Mouse (Mus musculus) cerebellum, postnatal 36 days (tissue): ENCODE measurements around the gene Sf3a1.
"Not testable (repeated sequence)": the region's sequence is repeated elsewhere in the genome, so short reads cannot be mapped to it uniquely, and the experiment has no call there.

Source experiments
- DNase-seq, 2 experiments: peaks; one replicate each; pipeline ENCODE4 v3.0.0; 2021 to 2022; ENCODE audit warnings: mixed read lengths in 2 of 2

The Sf3a1 gene

DNA sequence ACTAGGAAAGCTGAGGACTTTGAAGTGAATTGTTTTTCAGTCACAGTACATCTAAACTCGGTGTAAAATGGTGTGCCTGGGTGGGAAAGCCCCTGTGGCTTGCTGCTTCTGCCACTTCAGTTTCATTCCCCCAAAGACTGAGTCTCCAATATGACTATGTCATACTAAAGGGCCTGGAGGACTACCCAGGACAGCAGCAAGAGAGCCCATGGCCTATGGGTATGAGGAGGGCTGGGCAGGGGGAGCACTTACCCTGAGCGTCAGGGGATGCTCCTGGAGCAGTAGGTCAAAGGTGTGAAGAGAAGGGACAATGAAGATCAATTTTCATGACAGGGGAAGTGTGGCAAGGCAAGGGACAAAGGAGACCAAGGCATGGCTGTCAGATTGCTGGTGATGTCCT is 21.2 kb upstream of the Sf3a1 start:
- DNase-seq: no peak

DNA sequence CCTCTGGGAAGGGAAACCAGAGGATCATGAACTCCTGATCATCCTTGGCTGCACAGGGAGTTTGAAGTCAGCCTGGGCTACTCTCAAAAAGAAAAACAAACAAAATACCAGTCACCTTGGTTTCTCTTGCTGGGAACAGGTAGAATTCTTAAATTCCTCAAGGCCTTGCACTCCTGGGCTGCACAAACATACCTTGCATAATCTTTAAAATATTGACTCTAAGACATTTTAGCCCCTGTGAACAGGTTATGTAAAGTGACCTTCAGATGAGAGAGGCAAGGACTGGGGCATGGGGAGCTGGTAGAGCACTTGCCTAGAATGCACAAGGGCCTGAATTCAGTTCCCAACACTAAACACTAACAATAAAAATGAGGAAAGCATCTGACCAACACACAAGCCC is 18.6 kb upstream of the Sf3a1 start:
- no peak for DNase-seq

- DNase-seq: no peak
Measured at GRCm38 (mm10) chr11:4142352-4142751, 17.8 kb upstream of the Sf3a1 start.

DNA sequence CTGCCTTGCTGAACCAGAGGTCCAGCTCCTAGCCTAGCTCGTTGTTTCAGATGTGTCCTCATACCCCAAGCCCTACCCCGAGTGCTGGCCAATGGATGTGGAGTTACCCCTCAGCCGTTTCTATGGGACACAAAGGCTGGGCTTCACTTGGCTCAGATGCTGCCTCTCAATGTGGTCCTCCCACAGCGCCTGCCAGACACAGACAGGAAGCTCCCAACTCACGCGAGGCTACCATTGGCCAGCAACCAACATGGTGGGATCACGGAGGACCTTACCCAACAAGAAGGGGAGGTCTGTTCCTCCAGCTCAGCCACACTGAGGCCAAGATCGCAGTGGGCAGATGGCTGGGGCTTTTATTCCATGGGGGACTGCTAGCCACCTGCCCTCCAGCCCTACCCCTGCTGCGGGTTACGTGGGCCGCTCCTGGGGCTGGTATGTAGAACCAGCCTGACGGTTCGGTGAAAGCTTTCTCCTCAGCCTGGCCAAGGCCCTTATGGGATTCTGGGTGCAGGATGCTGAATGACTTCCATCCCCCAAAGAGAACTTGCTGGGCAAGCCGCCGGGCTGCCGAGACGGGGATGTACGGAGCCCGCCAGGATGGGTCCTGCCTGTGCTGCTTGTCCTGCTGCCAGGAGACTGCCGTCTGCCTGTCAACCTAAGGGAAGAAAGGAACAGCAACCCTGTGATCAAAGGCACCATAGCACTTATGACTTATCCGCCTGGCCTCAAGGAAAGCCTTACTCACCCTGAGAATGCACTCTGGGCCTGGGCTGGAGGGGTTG is 16.7 kb upstream of the Sf3a1 start:
- DNase-seq: no peak

GRCm38 (mm10) chr11:4146381-4146780 is 13.8 kb upstream of the Sf3a1 start:
- no peak for DNase-seq

DNA sequence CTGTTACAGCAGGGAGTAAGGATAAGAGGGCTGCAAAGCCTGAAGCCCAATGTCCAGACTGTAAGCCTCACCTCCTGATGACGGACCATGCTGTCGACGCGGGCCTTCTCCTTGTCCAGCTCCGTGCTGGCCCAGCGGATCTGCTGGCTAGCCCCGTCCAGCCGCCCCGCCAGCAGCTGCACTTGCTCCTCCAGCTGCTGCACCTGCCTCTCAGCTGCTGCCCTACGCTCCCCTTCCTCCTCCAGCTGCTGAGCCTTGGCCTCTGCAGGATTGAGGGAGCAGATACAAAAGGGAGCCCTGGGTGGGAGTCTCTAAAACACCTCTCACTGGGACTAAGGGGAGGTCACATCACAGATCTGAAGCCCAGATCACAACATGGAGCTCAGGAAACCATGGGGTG is 13.1 kb upstream of the Sf3a1 start:
- DNase-seq: no peak

DNA sequence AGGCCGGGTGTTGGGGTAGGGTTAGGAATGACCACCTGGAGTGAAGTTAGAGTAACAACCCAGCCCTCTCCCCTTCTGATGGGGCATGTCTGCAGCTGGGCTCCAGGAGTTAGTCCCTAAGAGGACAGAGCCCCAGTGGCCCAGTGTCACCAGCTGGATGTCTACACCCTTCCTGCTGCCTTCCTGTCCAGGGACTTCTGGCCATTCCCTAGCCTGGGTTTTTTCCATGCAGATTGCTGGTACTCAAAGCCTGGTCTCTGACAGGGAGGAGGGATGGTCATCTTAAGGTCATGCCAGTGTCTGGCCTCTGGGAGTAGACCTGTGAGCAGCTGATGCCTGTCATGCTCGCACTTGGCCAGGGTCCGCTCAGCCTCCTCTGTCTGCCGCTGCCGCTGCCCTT is 12.0 kb upstream of the Sf3a1 start:
- no peak for DNase-seq

GRCm38 (mm10) chr11:4148536-4149156 is 11.5 kb upstream of the Sf3a1 start:
- DNase-seq: no peak

- no peak for DNase-seq
Measured at GRCm38 (mm10) chr11:4149886-4150285, 10.3 kb upstream of the Sf3a1 start.

DNA sequence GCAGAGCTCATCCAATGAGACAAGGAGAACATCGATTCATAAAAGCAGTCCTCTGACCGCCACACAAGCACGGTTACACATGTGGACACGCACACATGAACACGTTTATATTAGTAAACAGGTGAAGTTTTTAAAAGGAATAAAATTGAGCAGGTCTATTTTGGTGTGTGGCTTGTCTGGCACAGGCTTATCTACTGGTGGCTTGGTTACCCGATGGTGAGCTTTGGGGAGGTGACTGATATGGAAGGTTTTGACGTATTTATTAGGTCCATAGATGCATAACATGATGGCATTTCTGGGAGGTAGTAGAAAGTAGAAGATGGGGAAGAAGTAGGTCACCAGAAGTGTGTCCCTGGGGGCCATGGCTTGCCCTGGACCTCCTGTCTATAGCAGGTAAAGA is 6.5 kb upstream of the Sf3a1 start:
- DNase-seq: no peak

- DNase-seq: no peak
Measured at GRCm38 (mm10) chr11:4155641-4156040, 4.5 kb upstream of the Sf3a1 start.

DNA sequence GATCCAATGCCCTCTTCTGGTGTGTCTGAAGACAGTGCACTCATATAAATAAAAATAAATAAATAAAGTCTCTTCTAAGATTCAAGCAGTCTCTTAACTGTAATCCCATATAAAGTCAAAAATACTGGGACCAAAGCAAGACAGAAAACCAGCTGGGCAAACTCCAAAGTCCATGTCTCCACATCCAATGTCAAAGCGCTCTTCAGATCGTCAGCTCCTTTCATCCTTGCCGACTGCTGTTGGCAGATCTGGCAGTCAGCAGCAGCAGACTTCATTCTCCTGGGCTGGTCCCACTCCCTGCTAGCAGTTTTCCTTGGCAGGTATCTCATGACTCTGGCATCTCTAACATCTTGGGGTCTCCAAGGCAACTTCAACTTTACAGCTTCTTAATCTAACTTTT is 1.5 kb upstream of the Sf3a1 start:
- no peak for DNase-seq

DNA sequence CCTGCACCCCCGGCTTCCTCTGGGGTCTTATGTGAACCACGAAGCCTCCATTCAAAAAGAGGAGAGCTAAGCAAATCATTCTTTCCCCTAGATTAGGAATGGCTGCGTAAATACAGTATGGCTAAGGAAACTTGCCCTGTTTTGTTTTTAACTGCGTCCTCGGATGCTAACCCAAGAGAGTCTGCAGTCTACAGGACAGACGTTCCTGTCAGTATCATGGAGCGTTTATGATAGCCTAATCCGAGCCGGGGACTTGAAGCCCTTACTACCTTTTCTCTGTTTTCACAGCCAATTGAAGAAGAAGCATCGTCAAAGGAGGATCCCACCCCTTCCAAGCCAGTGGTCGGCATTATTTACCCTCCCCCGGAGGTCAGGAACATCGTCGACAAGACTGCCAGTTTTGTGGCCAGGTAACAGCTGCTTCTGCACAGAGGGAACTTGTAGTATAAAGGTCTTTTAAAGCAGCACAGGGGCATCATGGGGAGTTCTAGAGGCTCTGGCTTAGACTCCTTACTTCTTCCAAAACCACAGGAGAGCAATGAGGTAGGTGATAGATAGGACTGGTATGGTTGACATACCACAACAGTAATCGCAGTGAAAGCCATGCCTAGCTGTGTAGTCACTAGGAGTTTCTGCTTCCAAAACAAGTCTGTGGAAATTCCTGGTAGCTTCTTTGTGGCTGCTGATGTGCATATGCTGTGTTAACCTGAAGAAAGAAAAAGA is 769 bp downstream of the Sf3a1 start:
- DNase-seq: no peak

GRCm38 (mm10) chr11:4164701-4165100 is 4.6 kb downstream of the Sf3a1 start:
- DNase-seq: no peak

GRCm38 (mm10) chr11:4166467-4167090 is 6.4 kb downstream of the Sf3a1 start:
- DNase-seq: no peak

- peak in 1 of 2 experiments; percentile 26 for DNase-seq
Measured at GRCm38 (mm10) chr11:4174586-4174985, 14.4 kb downstream of the Sf3a1 start.

GRCm38 (mm10) chr11:4177716-4178115 is 17.6 kb downstream of the Sf3a1 start:
- DNase-seq: no peak

DNA sequence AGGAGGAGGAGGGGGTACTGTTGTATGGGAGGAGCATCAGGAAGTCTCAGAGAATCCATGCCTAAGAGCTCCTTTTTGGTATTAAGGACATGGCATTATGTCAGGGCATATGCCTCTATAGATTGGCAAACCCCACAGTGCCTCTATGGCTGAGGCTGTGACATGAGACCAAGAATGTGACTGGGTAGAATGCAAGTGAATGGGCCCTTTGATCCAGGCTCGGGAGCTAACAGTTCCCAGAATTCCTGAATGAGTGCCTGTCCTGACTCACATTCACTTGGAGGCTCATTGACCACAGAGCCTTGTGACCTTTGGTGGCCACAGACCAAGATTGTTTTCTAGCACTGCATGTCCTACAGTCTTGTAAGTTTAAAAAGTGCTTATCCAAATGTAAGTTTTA is 21.9 kb downstream of the Sf3a1 start:
- DNase-seq: no peak

- DNase-seq: no peak
Measured at GRCm38 (mm10) chr11:4183511-4183910, 23.4 kb downstream of the Sf3a1 start.

GRCm38 (mm10) chr11:4184251-4184952 is 24.3 kb downstream of the Sf3a1 start:
- no peak for DNase-seq

DNA sequence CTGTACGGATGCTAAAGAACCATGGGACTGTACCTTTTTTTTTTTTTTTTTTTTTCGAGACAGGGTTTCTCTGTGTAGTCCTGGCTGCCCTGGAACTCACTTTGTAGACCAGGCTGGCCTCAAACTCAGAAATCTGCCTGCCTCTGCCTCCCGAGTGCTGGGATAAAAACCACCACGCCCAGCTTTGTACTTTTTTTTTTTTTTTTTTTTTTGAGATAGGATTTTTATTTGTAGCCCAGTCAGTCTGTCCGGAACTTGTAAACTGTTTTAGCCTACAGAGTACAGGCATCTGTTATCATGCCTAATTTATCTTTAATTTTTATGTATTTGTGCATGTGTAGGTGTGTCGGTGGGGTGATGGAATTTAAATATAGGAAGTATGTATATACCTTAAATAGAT is 25.3 kb downstream of the Sf3a1 start:
- not testable (repeated sequence) for DNase-seq

DNA sequence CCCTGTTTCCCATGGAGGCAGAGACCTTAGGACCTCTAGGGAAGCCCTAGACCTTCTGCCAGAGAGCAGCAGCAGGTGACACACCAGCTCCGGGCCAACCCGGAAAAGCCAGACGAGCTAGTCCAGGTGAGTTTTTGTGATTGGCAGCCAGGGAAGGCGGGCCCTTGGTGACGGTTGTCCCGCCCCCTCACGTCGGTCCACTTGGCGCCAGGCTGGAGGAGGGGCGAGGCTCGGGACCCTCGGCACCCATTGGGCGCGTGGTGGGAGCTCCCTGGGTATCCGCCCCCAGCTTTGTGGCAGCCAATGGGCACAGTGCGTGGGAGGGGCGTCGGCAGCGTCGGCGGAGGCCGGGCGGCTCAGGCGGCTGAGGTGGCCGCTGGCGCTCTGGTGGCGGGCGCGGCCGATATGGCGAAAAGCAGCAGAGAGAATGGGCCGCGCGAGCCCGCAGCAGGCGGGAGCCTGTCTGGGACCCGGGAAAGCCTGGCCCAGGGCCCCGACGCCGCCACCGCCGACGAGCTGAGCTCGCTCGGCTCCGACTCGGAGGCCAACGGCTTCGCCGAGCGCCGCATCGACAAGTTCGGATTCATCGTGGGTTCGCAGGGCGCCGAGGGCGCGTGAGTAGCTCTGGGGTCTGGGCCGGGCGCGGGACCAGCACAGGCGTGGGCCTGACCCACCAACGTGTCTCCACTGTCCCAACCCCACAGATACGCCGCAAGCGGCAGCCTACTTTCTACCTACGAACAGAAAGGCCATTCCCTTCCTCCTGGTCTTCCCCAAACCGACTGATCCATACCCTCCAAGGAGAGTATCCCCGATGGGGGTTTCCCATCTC is 26.6 kb downstream of the Sf3a1 start, which contains the start of gene Tbc1d10a:
TSS of gene Tbc1d10a (plus strand) at position 304 of the 832 bp plus-strand sequence.
- peak; percentile 96 to 99 for DNase-seq
